Mouse (Mus musculus): Measurements from ENCODE around the gene Agt. TPM values are rescaled to one million over a fixed set of nuclear protein-coding genes. Genes with fewer than 3 reads are reported as not detected.

Gene Agt
- polyA plus RNA-seq, 1 experiment from 2014 or later = 3.6 TPM

DNA sequence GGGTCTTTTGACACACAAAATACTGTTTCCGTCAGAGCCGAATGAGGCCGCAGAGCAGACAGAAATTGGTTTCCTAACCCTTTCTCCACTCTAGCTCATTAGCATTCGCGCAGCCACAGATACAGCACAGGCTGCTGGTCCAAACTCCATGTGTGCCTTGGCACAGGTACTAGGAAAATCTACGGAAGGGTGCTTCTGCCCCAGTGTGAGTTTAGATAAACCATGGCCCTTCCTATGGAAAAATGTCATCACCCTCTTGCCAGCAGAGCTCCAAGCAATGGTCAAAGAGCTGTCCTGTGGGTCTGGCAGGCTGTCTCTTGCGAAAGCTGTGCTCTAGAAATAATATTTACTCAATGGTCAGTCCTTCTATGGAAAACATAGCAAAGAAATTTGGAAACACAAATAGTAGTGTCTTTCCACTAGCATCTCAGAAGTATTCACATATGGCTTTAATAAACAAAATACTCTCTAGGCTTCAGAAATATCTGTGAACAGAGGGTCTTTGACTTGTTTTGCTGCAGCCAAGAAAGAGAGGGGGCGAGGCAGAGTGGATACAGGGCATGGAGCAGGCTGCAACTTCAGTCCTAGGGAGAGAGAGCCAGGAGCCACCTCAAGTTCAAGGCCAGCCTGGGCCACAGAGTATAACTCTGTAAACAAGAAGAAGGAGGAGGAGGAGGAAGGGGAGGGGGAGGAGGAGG, 2.4 kb upstream of the Agt start:
- DNase-seq = peak; percentile 68
- WGBS = 50% methylated on average over 8 of the region's 8 CpGs
- ATAC-seq (ENCODE audit: insufficient read depth) = peak; percentile 58; the same call in 1 of the 2 replicates
- Histone ChIP-seq H3K4me1 (ENCODE audit: insufficient read depth) (peaks cover 11% of the 10 kb centered on the region; the same call in 1 of the 2 replicates), H3K4me3 (ENCODE audit: low read depth, low read length) (no peak overlapping the region), H3K9me3 (ENCODE audit: low read depth, low read length) (no peaks in the 10 kb centered on the region), H3K27ac (ENCODE audit: low read depth) (peak overlapping the region; percentile 65; the same call in 1 of the 2 replicates), H3K4me2 (no peak overlapping the region), H3K9ac (no peak overlapping the region), H3K36me3 (ENCODE audit: insufficient read depth) (no peaks in the 10 kb centered on the region), H3K27me3 (ENCODE audit: insufficient read depth, low read length) (no peaks in the 10 kb centered on the region)
- TF ChIP-seq CTCF (IDR thresholded peaks at IDR 0.05; ENCODE audit: low read depth) = no peak

DNA sequence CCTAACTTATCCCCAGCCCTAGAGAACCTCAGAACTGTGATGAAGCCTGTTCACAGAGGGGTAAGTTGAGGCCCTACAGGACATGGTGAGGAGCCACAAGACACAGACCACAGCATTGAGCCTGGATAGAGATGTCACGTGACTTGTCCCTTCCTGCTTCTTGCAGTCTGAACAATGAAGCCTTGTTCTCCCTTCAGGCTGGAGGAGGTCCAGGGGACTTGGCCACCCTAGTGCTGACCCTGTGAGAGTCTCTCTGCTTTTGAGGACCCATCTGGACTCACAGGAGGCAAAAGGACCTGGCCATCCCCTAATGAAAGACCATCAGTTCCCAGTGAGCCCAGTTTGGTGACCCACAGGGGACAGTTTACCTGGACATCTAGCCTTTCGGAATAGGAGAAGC, 406 bp downstream of the Agt start:
- peak; percentile 16 for DNase-seq
- no peaks in the 10 kb centered on the region for H3K36me3 ChIP-seq (ENCODE audit: insufficient read depth)
- H3K27ac ChIP-seq (ENCODE audit: low read depth) = peak overlapping the region; percentile 48; the same call in 1 of the 2 replicates
- H3K9me3 ChIP-seq (ENCODE audit: low read depth, low read length) = no peaks in the 10 kb centered on the region
- no peak overlapping the region for H3K4me2 ChIP-seq
- no peak overlapping the region for H3K4me3 ChIP-seq (ENCODE audit: low read depth, low read length)
- no peak for TF ChIP-seq CTCF (IDR thresholded peaks at IDR 0.05; ENCODE audit: low read depth)
- no peak for ATAC-seq (ENCODE audit: insufficient read depth)
- no peak overlapping the region for H3K9ac ChIP-seq
- H3K4me1 ChIP-seq (ENCODE audit: insufficient read depth) = peaks cover 11% of the 10 kb centered on the region; the same call in 1 of the 2 replicates
- H3K27me3 ChIP-seq (ENCODE audit: insufficient read depth, low read length) = no peaks in the 10 kb centered on the region
- 74% methylated on average over 2 of the region's 2 CpGs for WGBS

DNA sequence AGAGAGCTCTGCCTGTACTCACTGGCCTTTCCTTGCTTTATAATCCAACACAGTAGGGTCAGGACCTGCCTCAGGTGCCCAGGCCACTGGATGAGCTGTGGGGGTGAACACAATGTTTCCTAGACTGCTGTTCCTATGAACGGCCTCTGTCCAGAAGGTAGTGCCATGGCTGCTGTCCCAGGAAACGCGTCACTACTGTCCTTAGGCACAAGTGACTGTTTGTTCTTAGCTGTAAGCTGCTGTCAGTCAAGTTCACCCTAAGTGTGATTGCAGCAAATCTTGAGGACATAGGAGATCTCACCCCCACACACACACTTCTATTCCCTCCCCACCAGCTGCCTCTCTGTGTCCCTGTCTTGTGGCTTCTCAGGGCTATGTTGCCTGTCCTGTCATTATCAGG, 1.9 kb downstream of the Agt start:
- DNase-seq (no peak), ATAC-seq (ENCODE audit: insufficient read depth) (no peak)
- Histone ChIP-seq H3K4me1 (ENCODE audit: insufficient read depth) (0 out of 2 replicates have a peak, but pooled peaks cover 6% of the 10 kb centered on the region), H3K36me3 (ENCODE audit: insufficient read depth) (no peaks in the 10 kb centered on the region), H3K27ac (ENCODE audit: low read depth) (no peak overlapping the region), H3K27me3 (ENCODE audit: insufficient read depth, low read length) (no peaks in the 10 kb centered on the region), H3K9me3 (ENCODE audit: low read depth, low read length) (no peaks in the 10 kb centered on the region), H3K4me2 (no peak overlapping the region), H3K9ac (no peak overlapping the region), H3K4me3 (ENCODE audit: low read depth, low read length) (no peak overlapping the region)
- 69% methylated on average over 3 of the region's 3 CpGs for WGBS
- TF ChIP-seq CTCF (IDR thresholded peaks at IDR 0.05; ENCODE audit: low read depth) = no peak

DNA sequence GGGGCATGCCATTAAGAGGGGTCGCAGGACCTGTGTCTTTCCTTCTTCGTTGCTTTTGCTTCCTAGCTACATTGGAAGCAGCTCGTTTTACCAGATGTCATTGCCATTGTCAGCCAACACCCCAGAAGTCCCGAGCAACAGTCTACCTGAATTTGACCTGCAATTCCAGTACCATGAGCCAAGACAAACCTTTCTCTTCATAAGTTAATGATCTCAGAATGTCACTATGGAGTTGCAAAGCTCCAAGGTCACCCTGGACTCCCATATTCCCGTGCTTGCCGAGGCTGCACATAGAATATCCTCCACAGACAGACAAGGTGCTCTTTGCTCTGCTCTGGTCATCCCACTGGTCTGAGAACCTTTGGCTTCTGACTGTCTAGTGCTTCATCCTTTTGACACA, 2.4 kb downstream of the Agt start:
- H3K27ac ChIP-seq (ENCODE audit: low read depth) = no peak overlapping the region
- H3K27me3 ChIP-seq (ENCODE audit: insufficient read depth, low read length) = no peaks in the 10 kb centered on the region
- H3K4me1 ChIP-seq (ENCODE audit: insufficient read depth) = 0 out of 2 replicates have a peak, but pooled peaks cover 6% of the 10 kb centered on the region
- no peak for TF ChIP-seq CTCF (IDR thresholded peaks at IDR 0.05; ENCODE audit: low read depth)
- WGBS = 73% methylated on average over 6 of the region's 6 CpGs
- no peaks in the 10 kb centered on the region for H3K9me3 ChIP-seq (ENCODE audit: low read depth, low read length)
- no peak overlapping the region for H3K4me2 ChIP-seq
- ATAC-seq (ENCODE audit: insufficient read depth) (no peak), DNase-seq (no peak)
- no peaks in the 10 kb centered on the region for H3K36me3 ChIP-seq (ENCODE audit: insufficient read depth)
- no peak overlapping the region for H3K4me3 ChIP-seq (ENCODE audit: low read depth, low read length)
- H3K9ac ChIP-seq = no peak overlapping the region

DNA sequence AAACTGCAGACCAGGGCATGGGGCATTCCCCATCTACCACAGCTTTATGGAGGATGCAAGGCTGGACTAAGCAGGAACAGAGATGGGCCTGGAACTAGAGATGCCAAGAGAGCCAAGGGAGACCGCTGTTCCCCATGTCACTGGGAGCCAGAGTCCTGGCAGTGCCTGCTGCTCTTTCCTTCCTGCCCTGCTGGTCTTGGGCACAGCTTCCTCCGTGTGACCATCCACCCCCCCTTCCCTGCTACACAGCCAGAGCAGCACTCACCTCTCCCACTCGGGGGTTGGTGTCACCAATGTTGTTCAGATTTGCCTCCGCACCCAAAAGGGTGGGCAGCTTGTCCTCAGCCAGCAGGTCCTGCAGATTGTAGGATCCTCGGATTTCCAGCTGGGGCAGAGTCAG, 12.0 kb downstream of the Agt start:
- Histone ChIP-seq H3K36me3 (ENCODE audit: insufficient read depth) (peaks cover 4% of the 10 kb centered on the region; the same call in 1 of the 2 replicates), H3K4me3 (ENCODE audit: low read depth, low read length) (no peak overlapping the region), H3K27me3 (ENCODE audit: insufficient read depth, low read length) (no peaks in the 10 kb centered on the region), H3K27ac (ENCODE audit: low read depth) (no peak overlapping the region), H3K9ac (no peak overlapping the region), H3K9me3 (ENCODE audit: low read depth, low read length) (no peaks in the 10 kb centered on the region), H3K4me1 (ENCODE audit: insufficient read depth) (peaks cover 11% of the 10 kb centered on the region), H3K4me2 (no peak overlapping the region)
- TF ChIP-seq CTCF (IDR thresholded peaks at IDR 0.05; ENCODE audit: low read depth) = no peak
- ATAC-seq (ENCODE audit: insufficient read depth) (no peak), DNase-seq (no peak)
- WGBS = 59% methylated on average over 5 of the region's 5 CpGs

DNA sequence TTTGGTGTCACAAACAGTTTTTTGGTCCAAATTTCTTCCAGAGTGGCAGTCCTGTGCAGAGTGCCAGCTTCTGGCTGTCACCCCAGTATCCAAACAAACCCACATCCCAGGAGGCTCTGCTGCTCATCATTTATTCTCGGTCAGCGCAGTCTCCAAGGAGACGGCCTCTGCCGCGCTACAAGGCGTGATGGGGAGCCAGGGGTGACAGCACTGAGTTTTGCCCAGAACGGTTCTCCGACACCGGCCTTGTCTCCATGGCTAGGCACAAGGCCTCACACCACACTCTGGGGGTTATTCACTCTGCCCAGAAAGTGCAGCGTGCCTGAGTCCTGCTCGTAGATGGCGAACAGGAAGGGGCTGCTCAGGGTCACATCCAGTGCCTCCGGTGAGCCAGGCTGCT, 12.8 kb downstream of the Agt start:
- no peaks in the 10 kb centered on the region for H3K9me3 ChIP-seq (ENCODE audit: low read depth, low read length)
- ATAC-seq (ENCODE audit: insufficient read depth) = peak; percentile 47; the same call in 1 of the 2 replicates
- H3K4me1 ChIP-seq (ENCODE audit: insufficient read depth) = peaks cover 11% of the 10 kb centered on the region
- H3K36me3 ChIP-seq (ENCODE audit: insufficient read depth) = peaks cover 12% of the 10 kb centered on the region
- 48% methylated on average over 13 of the region's 13 CpGs for WGBS
- no peak for TF ChIP-seq CTCF (IDR thresholded peaks at IDR 0.05; ENCODE audit: low read depth)
- peak; percentile 11 for DNase-seq
- no peak overlapping the region for H3K9ac ChIP-seq
- no peak overlapping the region for H3K4me3 ChIP-seq (ENCODE audit: low read depth, low read length)
- no peaks in the 10 kb centered on the region for H3K27me3 ChIP-seq (ENCODE audit: insufficient read depth, low read length)
- peak overlapping the region; percentile 83 for H3K27ac ChIP-seq (ENCODE audit: low read depth)
- no peak overlapping the region for H3K4me2 ChIP-seq

DNA sequence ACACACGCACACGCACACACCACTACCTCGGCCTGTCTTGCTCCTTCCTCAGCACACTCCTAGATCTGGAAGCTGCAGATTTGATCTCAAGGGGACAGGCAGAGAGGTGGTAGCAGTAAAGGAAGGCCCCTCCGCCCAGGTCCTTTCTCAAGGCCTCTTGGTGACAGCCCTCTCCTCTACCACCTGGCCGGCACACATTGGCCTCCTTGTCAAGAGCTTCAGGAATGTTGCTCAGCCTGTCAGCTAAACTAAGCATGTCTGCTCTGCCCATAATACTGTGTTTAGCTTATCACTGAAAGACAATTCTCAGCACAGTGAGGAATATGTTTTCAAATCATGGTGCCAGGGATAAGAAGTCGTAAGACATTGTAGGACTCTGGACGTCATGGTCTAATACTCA, 13.3 kb downstream of the Agt start:
- Histone ChIP-seq H3K9me3 (ENCODE audit: low read depth, low read length) (no peaks in the 10 kb centered on the region), H3K4me3 (ENCODE audit: low read depth, low read length) (no peak overlapping the region), H3K9ac (no peak overlapping the region), H3K27ac (ENCODE audit: low read depth) (peak overlapping the region; percentile 83), H3K4me1 (ENCODE audit: insufficient read depth) (peaks cover 11% of the 10 kb centered on the region), H3K36me3 (ENCODE audit: insufficient read depth) (peaks cover 17% of the 10 kb centered on the region), H3K4me2 (0 out of 2 replicates have a peak overlapping the region, but pooled peaks have one; percentile 2), H3K27me3 (ENCODE audit: insufficient read depth, low read length) (no peaks in the 10 kb centered on the region)
- TF ChIP-seq CTCF (IDR thresholded peaks at IDR 0.05; ENCODE audit: low read depth) = no peak
- ATAC-seq (ENCODE audit: insufficient read depth) (peak; percentile 76), DNase-seq (peak; percentile 59)
- WGBS = 57% methylated on average over 7 of the region's 7 CpGs
